Mouse (Mus musculus) heart, embryonic 12.5 days (tissue): ENCODE data around the gene Rab26. TPM values are rescaled to one million over a fixed set of nuclear protein-coding genes. Genes with fewer than 3 reads are reported as not detected.

Source experiments
- ATAC-seq: fragments of 200-750 bp; cut with Nextera tagmentation; 2 replicates; pipeline ENCODE4 v1.8.0; 2017; ENCODE audit warnings: moderate TSS enrichment, moderate library complexity; ENCODE audit not compliant: insufficient number of reproducible peaks, low FRiP score
- H3K27ac ChIP-seq: fragments of 300-500 bp; sonication (generic); 2 replicates; pipeline ENCODE4 v1.5.1; 2016; ENCODE audit warnings: mild to moderate bottlenecking, moderate library complexity; ENCODE audit not compliant: poor library complexity, severe bottlenecking
- H3K27me3 ChIP-seq: fragments of 300-500 bp; sonication (generic); replicated peaks from 2 replicates; pipeline ENCODE4 v1.6.1; 2016; ENCODE audit warnings: mild to moderate bottlenecking, moderate library complexity
- H3K36me3 ChIP-seq: fragments of 300-500 bp; sonication (generic); 2 replicates; pipeline ENCODE4 v1.6.1; 2016; ENCODE audit warnings: mild to moderate bottlenecking, moderate library complexity
- H3K4me1 ChIP-seq: fragments of 300-500 bp; sonication (generic); replicated peaks from 2 replicates; pipeline ENCODE4 v1.6.1; 2016; ENCODE audit warnings: mild to moderate bottlenecking
- H3K4me2 ChIP-seq: fragments of 300-500 bp; sonication (generic); 2 replicates; pipeline ENCODE4 v1.6.1; 2016; ENCODE audit warnings: mild to moderate bottlenecking, moderate library complexity
- H3K4me3 ChIP-seq: fragments of 300-500 bp; sonication (generic); 2 replicates; pipeline ENCODE4 v1.5.1; 2016; ENCODE audit warnings: mild to moderate bottlenecking
- H3K9ac ChIP-seq: fragments of 300-500 bp; sonication (generic); 2 replicates; pipeline ENCODE4 v1.6.1; 2016; ENCODE audit warnings: mild to moderate bottlenecking, moderate library complexity
- H3K9me3 ChIP-seq: fragments of 300-500 bp; sonication (generic); replicated peaks from 2 replicates; pipeline ENCODE4 v1.6.1; 2016; ENCODE audit warnings: mild to moderate bottlenecking, moderate library complexity
- WGBS: fragments of 180-500 bp; shearing (Covaris S2); methylation state at CpG from one replicate; pipeline ENCODE4 v1.1.7; 2016; 5-methylcytosine and 5-hydroxymethylcytosine counted together
- polyA plus RNA-seq: library from polyadenylated mRNA; unstranded; fragments of >200 nt; fragmentation: Nextera tagmentation; extraction: Ambion mirVana; gene quantifications from 2 replicates; pipeline ENCODE4 v1.2.1, GENCODE M21; 2016

Gene Rab26
- polyA plus RNA-seq, 1 experiment from 2014 or later, result 1.2 TPM

- Histone ChIP-seq H3K27me3 (no peaks in the 10 kb centered on the region), H3K36me3 (peaks cover 16% of the 10 kb centered on the region), H3K9me3 (no peaks in the 10 kb centered on the region), H3K4me3 (no peak overlapping the region), H3K9ac (no peak overlapping the region), H3K4me1 (peaks cover 47% of the 10 kb centered on the region), H3K27ac (no peak overlapping the region), H3K4me2 (no peak overlapping the region)
- no peak for ATAC-seq
- WGBS, result 59% methylated on average over 2 of the region's 2 CpGs
Measured at GRCm38 (mm10) chr17:24561592-24561991, 27.6 kb upstream of the Rab26 start.

GRCm38 (mm10) chr17:24560301-24561028, 26.5 kb upstream of the Rab26 start:
- no peak overlapping the region for H3K4me2 ChIP-seq
- ATAC-seq, result no peak
- no peak overlapping the region for H3K4me3 ChIP-seq
- H3K36me3 ChIP-seq, result peaks cover 7% of the 10 kb centered on the region
- H3K9me3 ChIP-seq, result no peaks in the 10 kb centered on the region
- 86% methylated on average over 5 of the region's 5 CpGs for WGBS
- no peak overlapping the region for H3K9ac ChIP-seq
- H3K27me3 ChIP-seq, result no peaks in the 10 kb centered on the region
- no peak overlapping the region for H3K27ac ChIP-seq
- peaks cover 46% of the 10 kb centered on the region for H3K4me1 ChIP-seq

GRCm38 (mm10) chr17:24559146-24559545, 25.1 kb upstream of the Rab26 start:
- Histone ChIP-seq H3K4me3 (no peak overlapping the region), H3K4me1 (peaks cover 46% of the 10 kb centered on the region), H3K27ac (peak overlapping the region; percentile 71), H3K27me3 (no peaks in the 10 kb centered on the region), H3K9ac (no peak overlapping the region), H3K36me3 (no peaks in the 10 kb centered on the region), H3K4me2 (peak overlapping the region; percentile 3; the same call in 1 of the 2 replicates), H3K9me3 (no peaks in the 10 kb centered on the region)
- peak; percentile 40; the same call in 1 of the 2 replicates for ATAC-seq
- 70% methylated on average over 3 of the region's 3 CpGs for WGBS

GRCm38 (mm10) chr17:24558600-24559099, 24.6 kb upstream of the Rab26 start:
- H3K9me3 ChIP-seq, result no peaks in the 10 kb centered on the region

GRCm38 (mm10) chr17:24557091-24557490, 23.1 kb upstream of the Rab26 start:
- 77% methylated on average over 7 of the region's 7 CpGs for WGBS
- H3K4me1 ChIP-seq, result peaks cover 43% of the 10 kb centered on the region
- no peak overlapping the region for H3K27ac ChIP-seq
- no peak overlapping the region for H3K9ac ChIP-seq
- no peaks in the 10 kb centered on the region for H3K9me3 ChIP-seq
- no peaks in the 10 kb centered on the region for H3K36me3 ChIP-seq
- ATAC-seq, result no peak
- H3K27me3 ChIP-seq, result no peaks in the 10 kb centered on the region
- H3K4me3 ChIP-seq, result no peak overlapping the region
- H3K4me2 ChIP-seq, result no peak overlapping the region

More at GRCm38 (mm10) chr17:24558600-24559099, 24.6 kb upstream of the Rab26 start:
- H3K4me2 ChIP-seq, result peak overlapping the region; percentile 3; the same call in 1 of the 2 replicates
- no peak; the same call in 1 of the 2 replicates for ATAC-seq
- WGBS, result 55% methylated on average over 4 of the region's 4 CpGs
- peaks cover 42% of the 10 kb centered on the region for H3K4me1 ChIP-seq
- H3K27ac ChIP-seq, result peak overlapping the region; percentile 71
- no peaks in the 10 kb centered on the region for H3K27me3 ChIP-seq
- no peaks in the 10 kb centered on the region for H3K36me3 ChIP-seq
- no peak overlapping the region for H3K4me3 ChIP-seq
- no peak overlapping the region for H3K9ac ChIP-seq

- 53% methylated on average over 3 of the region's 3 CpGs for WGBS
- Histone ChIP-seq H3K4me1 (peaks cover 26% of the 10 kb centered on the region), H3K27me3 (no peaks in the 10 kb centered on the region), H3K9ac (peak overlapping the region; percentile 91), H3K36me3 (no peaks in the 10 kb centered on the region), H3K4me3 (peak overlapping the region; percentile 81), H3K4me2 (peak overlapping the region; percentile 81), H3K27ac (peak overlapping the region; percentile 92), H3K9me3 (no peaks in the 10 kb centered on the region)
- ATAC-seq, result no peak
Measured at GRCm38 (mm10) chr17:24551050-24551444, 17.0 kb upstream of the Rab26 start.

GRCm38 (mm10) chr17:24550416-24551049, 16.5 kb upstream of the Rab26 start:
- Histone ChIP-seq H3K4me1 (peaks cover 26% of the 10 kb centered on the region), H3K36me3 (no peaks in the 10 kb centered on the region), H3K4me2 (peak overlapping the region; percentile 81), H3K9ac (peak overlapping the region; percentile 91), H3K27me3 (no peaks in the 10 kb centered on the region), H3K9me3 (no peaks in the 10 kb centered on the region), H3K27ac (peak overlapping the region; percentile 92), H3K4me3 (peak overlapping the region; percentile 81)
- ATAC-seq, result peak; percentile 80
- 1% methylated on average over 44 of the region's 44 CpGs for WGBS

- Histone ChIP-seq H3K4me2 (peak within 1 kb of the TSS; percentile 81), H3K4me1 (peaks cover 26% of the 10 kb centered on the region), H3K9me3 (no peaks in the 10 kb centered on the region), H3K27ac (peak within 1 kb of the TSS; percentile 92), H3K36me3 (no peaks in the 10 kb centered on the region), H3K9ac (peak within 1 kb of the TSS; percentile 91), H3K4me3 (peak within 1 kb of the TSS; percentile 81), H3K27me3 (peaks cover 2% of the 10 kb centered on the region; the same call in 1 of the 2 replicates)
- ATAC-seq, result peak; percentile 98
- WGBS, result under 1% methylated on average over 72 of the region's 72 CpGs
Measured at GRCm38 (mm10) chr17:24549618-24550415, 15.8 kb upstream of the Rab26 start, which contains the start of gene Pkd1. Gene Pkd1 (plus strand): TSS chr17:24549834.

- H3K9me3 ChIP-seq, result no peaks in the 10 kb centered on the region
- peaks cover 5% of the 10 kb centered on the region; the same call in 1 of the 2 replicates for H3K27me3 ChIP-seq
- peak overlapping the region; percentile 31 for H3K9ac ChIP-seq
- H3K27ac ChIP-seq, result peak overlapping the region; percentile 69
- peaks cover 26% of the 10 kb centered on the region for H3K4me1 ChIP-seq
- peak overlapping the region; percentile 81 for H3K4me2 ChIP-seq
- ATAC-seq, result peak; percentile 1
- peak overlapping the region; percentile 81 for H3K4me3 ChIP-seq
- 3% methylated on average over 23 of the region's 23 CpGs for WGBS
- H3K36me3 ChIP-seq, result no peaks in the 10 kb centered on the region
Measured at GRCm38 (mm10) chr17:24548921-24549617, 15.1 kb upstream of the Rab26 start.

GRCm38 (mm10) chr17:24548435-24548834, 14.4 kb upstream of the Rab26 start:
- WGBS, result 37% methylated on average over 9 of the region's 9 CpGs
- peak overlapping the region; percentile 81 for H3K4me3 ChIP-seq
- no peak for ATAC-seq
- peak overlapping the region; percentile 81 for H3K4me2 ChIP-seq
- no peak overlapping the region for H3K27ac ChIP-seq
- no peaks in the 10 kb centered on the region for H3K36me3 ChIP-seq
- no peaks in the 10 kb centered on the region for H3K9me3 ChIP-seq
- peaks cover 5% of the 10 kb centered on the region; the same call in 1 of the 2 replicates for H3K27me3 ChIP-seq
- H3K4me1 ChIP-seq, result peaks cover 26% of the 10 kb centered on the region
- peak overlapping the region; percentile 31; the same call in 1 of the 2 replicates for H3K9ac ChIP-seq
